Mouse (Mus musculus) olfactory bulb, adult 2 months (tissue): ENCODE measurements around the gene Rpp14.

ENCODE experiments used
- CTCF ChIP-seq: fragments of 200-500 bp; IDR thresholded peaks from 2 replicates; pipeline ENCODE4 v1.5.1; 2012; ENCODE audit warnings: low read depth, mild to moderate bottlenecking, low read length, moderate library complexity; ENCODE audit not compliant: insufficient read depth
- POLR2A ChIP-seq: fragments of 200-500 bp; IDR thresholded peaks from 2 replicates; pipeline ENCODE4 v1.6.1; 2012; ENCODE audit warnings: mild to moderate bottlenecking, low read depth, low read length, moderate library complexity; ENCODE audit not compliant: insufficient read depth

DNA sequence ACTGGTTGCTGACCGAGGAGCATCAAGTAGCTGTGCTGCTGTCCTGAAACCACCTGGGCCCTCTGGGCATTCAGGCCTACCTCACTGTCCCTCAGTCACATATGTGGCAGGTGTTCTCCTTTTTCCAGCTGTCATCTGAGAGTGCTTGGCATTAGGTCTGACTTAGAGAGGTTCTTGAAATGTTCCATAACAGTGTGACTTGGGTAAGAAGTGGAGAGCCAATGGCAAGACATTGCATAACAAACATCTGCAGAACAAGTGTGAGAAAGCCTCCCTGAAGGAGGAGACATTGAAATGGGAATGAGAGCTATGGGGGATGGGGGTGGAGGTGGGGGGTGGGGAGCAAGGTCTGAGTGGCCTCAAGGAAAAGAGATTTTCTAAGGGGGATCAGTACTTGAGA, 2.8 kb downstream of the Rpp14 start:
- TF ChIP-seq CTCF (no peak), POLR2A (no peak)
